Mouse (Mus musculus) heart, embryonic 13.5 days (tissue): ENCODE results near the gene Ldhal6b. TPM values are rescaled to one million over a fixed set of nuclear protein-coding genes. Genes with fewer than 3 reads are reported as not detected.
A peak's percentile ranks its signal among the peaks of the same experiment; 100 is the strongest.

ENCODE experiments used
- ATAC-seq: fragments of 200-750 bp; cut with Nextera tagmentation; 2 replicates; pipeline ENCODE4 v1.8.0; 2017; ENCODE audit warnings: moderate TSS enrichment; ENCODE audit not compliant: insufficient number of reproducible peaks, low FRiP score, low TSS enrichment; ENCODE audit errors: extremely low read depth
- H3K27ac ChIP-seq: fragments of 300-500 bp; sonication (generic); replicated peaks from 2 replicates; pipeline ENCODE4 v1.5.1; 2015; ENCODE audit warnings: moderate library complexity, mild to moderate bottlenecking, inconsistent platforms
- H3K27me3 ChIP-seq: fragments of 300-500 bp; sonication (generic); replicated peaks from 2 replicates; pipeline ENCODE4 v1.6.1; 2015; ENCODE audit warnings: mild to moderate bottlenecking, inconsistent platforms
- H3K36me3 ChIP-seq: fragments of 300-500 bp; sonication (generic); 2 replicates; pipeline ENCODE4 v1.6.1; 2015; ENCODE audit warnings: mild to moderate bottlenecking, inconsistent platforms
- H3K4me1 ChIP-seq: fragments of 300-500 bp; sonication (generic); 2 replicates; pipeline ENCODE4 v1.6.1; 2015; ENCODE audit warnings: inconsistent platforms
- H3K4me2 ChIP-seq: fragments of 300-500 bp; sonication (generic); 2 replicates; pipeline ENCODE4 v1.6.1; 2015; ENCODE audit warnings: inconsistent platforms, mild to moderate bottlenecking, moderate library complexity
- H3K4me3 ChIP-seq: fragments of 300-500 bp; sonication (generic); 2 replicates; pipeline ENCODE4 v1.5.1; 2015; ENCODE audit warnings: moderate library complexity, mild to moderate bottlenecking, inconsistent platforms
- H3K9ac ChIP-seq: fragments of 300-500 bp; sonication (generic); 2 replicates; pipeline ENCODE4 v1.6.1; 2015; ENCODE audit warnings: inconsistent platforms, mild to moderate bottlenecking, moderate library complexity
- H3K9me3 ChIP-seq: fragments of 300-500 bp; sonication (generic); 2 replicates; pipeline ENCODE4 v1.6.1; 2016; ENCODE audit warnings: inconsistent platforms
- WGBS: fragments of 180-500 bp; shearing (Covaris S2); methylation state at CpG from one replicate; pipeline ENCODE4 v1.1.7; 2015; ENCODE audit warnings: mixed read lengths; 5-methylcytosine and 5-hydroxymethylcytosine counted together
- polyA plus RNA-seq: library from polyadenylated mRNA; unstranded; fragments of >200 nt; fragmentation: Nextera tagmentation; extraction: Ambion mirVana; gene quantifications from 2 replicates; pipeline ENCODE4 v1.2.1, GENCODE M21; 2015

The Ldhal6b gene
- polyA plus RNA-seq, 1 experiment from 2014 or later = not detected

- Histone ChIP-seq H3K27me3 (peaks cover 16% of the 10 kb centered on the region), H3K9me3 (no peaks in the 10 kb centered on the region), H3K4me2 (no peak overlapping the region), H3K9ac (no peak overlapping the region), H3K4me3 (no peak overlapping the region), H3K27ac (no peak overlapping the region), H3K36me3 (peaks cover 30% of the 10 kb centered on the region), H3K4me1 (peaks cover 11% of the 10 kb centered on the region)
- ATAC-seq = no peak
- 92% methylated on average over 17 of the region's 17 CpGs for whole genome bisulfite sequencing
Observed at GRCm38 (mm10) chr17:5411205-5411604, 7.4 kb downstream of the Ldhal6b start.

- Histone ChIP-seq H3K4me3 (no peak overlapping the region), H3K4me1 (peaks cover 11% of the 10 kb centered on the region), H3K27me3 (peaks cover 23% of the 10 kb centered on the region), H3K27ac (no peak overlapping the region), H3K4me2 (no peak overlapping the region), H3K36me3 (peaks cover 28% of the 10 kb centered on the region), H3K9ac (no peak overlapping the region), H3K9me3 (no peaks in the 10 kb centered on the region)
- WGBS = 74% methylated on average over 4 of the region's 4 CpGs
- ATAC-seq = no peak
Observed at GRCm38 (mm10) chr17:5410336-5410735, 8.2 kb downstream of the Ldhal6b start.

- peak overlapping the region; percentile 16; the same call in 1 of the 2 replicates for H3K4me3 ChIP-seq
- no peak for ATAC-seq
- no peak overlapping the region for H3K9ac ChIP-seq
- no peaks in the 10 kb centered on the region for H3K9me3 ChIP-seq
- peaks cover 30% of the 10 kb centered on the region for H3K4me1 ChIP-seq
- 46% methylated on average over 6 of the region's 6 CpGs for WGBS
- H3K27ac ChIP-seq = no peak overlapping the region
- H3K36me3 ChIP-seq = peaks cover 22% of the 10 kb centered on the region
- H3K4me2 ChIP-seq = peak overlapping the region; percentile 47
- H3K27me3 ChIP-seq = peaks cover 44% of the 10 kb centered on the region
Observed at GRCm38 (mm10) chr17:5407030-5407429, 11.5 kb downstream of the Ldhal6b start.

GRCm38 (mm10) chr17:5406566-5406965 is 12.0 kb downstream of the Ldhal6b start:
- Histone ChIP-seq H3K4me2 (peak overlapping the region; percentile 47), H3K4me1 (peaks cover 33% of the 10 kb centered on the region), H3K27ac (no peak overlapping the region), H3K36me3 (peaks cover 19% of the 10 kb centered on the region), H3K27me3 (peaks cover 44% of the 10 kb centered on the region), H3K4me3 (peak overlapping the region; percentile 16; the same call in 1 of the 2 replicates), H3K9ac (no peak overlapping the region), H3K9me3 (no peaks in the 10 kb centered on the region)
- no peak for ATAC-seq
- 31% methylated on average over 10 of the region's 10 CpGs for WGBS

- H3K27me3 ChIP-seq = peaks cover 46% of the 10 kb centered on the region
- H3K36me3 ChIP-seq = no peaks in the 10 kb centered on the region
- H3K4me3 ChIP-seq = no peak overlapping the region
- H3K4me2 ChIP-seq = no peak overlapping the region
- no peak overlapping the region for H3K27ac ChIP-seq
- 85% methylated on average over 6 of the region's 6 CpGs for WGBS
- ATAC-seq = no peak
- H3K9ac ChIP-seq = no peak overlapping the region
- peaks cover 33% of the 10 kb centered on the region for H3K4me1 ChIP-seq
- no peaks in the 10 kb centered on the region for H3K9me3 ChIP-seq
Observed at GRCm38 (mm10) chr17:5403885-5404284, 14.7 kb downstream of the Ldhal6b start.

GRCm38 (mm10) chr17:5402624-5403023 is 15.9 kb downstream of the Ldhal6b start:
- Histone ChIP-seq H3K4me3 (0 out of 2 replicates have a peak overlapping the region, but pooled peaks have one; percentile 15), H3K4me1 (peaks cover 34% of the 10 kb centered on the region), H3K9me3 (no peaks in the 10 kb centered on the region), H3K27ac (no peak overlapping the region), H3K4me2 (peak overlapping the region; percentile 59), H3K9ac (0 out of 2 replicates have a peak overlapping the region, but pooled peaks have one; percentile 44), H3K27me3 (peaks cover 46% of the 10 kb centered on the region), H3K36me3 (no peaks in the 10 kb centered on the region)
- WGBS = 32% methylated on average over 8 of the region's 8 CpGs
- ATAC-seq = no peak; the same call in 1 of the 2 replicates

- Histone ChIP-seq H3K4me1 (peaks cover 33% of the 10 kb centered on the region), H3K9me3 (no peaks in the 10 kb centered on the region), H3K27ac (no peak overlapping the region), H3K4me3 (peak overlapping the region; percentile 15; the same call in 1 of the 2 replicates), H3K27me3 (peaks cover 44% of the 10 kb centered on the region), H3K9ac (0 out of 2 replicates have a peak overlapping the region, but pooled peaks have one; percentile 44), H3K4me2 (peak overlapping the region; percentile 59), H3K36me3 (no peaks in the 10 kb centered on the region)
- 5% methylated on average over 9 of the region's 9 CpGs for WGBS
- ATAC-seq = no peak
Observed at GRCm38 (mm10) chr17:5402069-5402468, 16.5 kb downstream of the Ldhal6b start.

GRCm38 (mm10) chr17:5401288-5401687 is 17.3 kb downstream of the Ldhal6b start:
- H3K4me2 ChIP-seq = no peak overlapping the region
- peaks cover 39% of the 10 kb centered on the region for H3K27me3 ChIP-seq
- no peak for ATAC-seq
- H3K9me3 ChIP-seq = no peaks in the 10 kb centered on the region
- no peak overlapping the region for H3K27ac ChIP-seq
- H3K4me1 ChIP-seq = peaks cover 28% of the 10 kb centered on the region
- WGBS = 87% methylated on average over 10 of the region's 10 CpGs
- no peak overlapping the region for H3K9ac ChIP-seq
- H3K36me3 ChIP-seq = no peaks in the 10 kb centered on the region
- H3K4me3 ChIP-seq = no peak overlapping the region

GRCm38 (mm10) chr17:5400435-5401090 is 18.0 kb downstream of the Ldhal6b start:
- Histone ChIP-seq H3K4me1 (peaks cover 28% of the 10 kb centered on the region), H3K9me3 (no peaks in the 10 kb centered on the region), H3K4me2 (no peak overlapping the region), H3K4me3 (no peak overlapping the region), H3K9ac (no peak overlapping the region), H3K27ac (no peak overlapping the region), H3K27me3 (peaks cover 34% of the 10 kb centered on the region), H3K36me3 (no peaks in the 10 kb centered on the region)
- ATAC-seq = no peak
- WGBS = 68% methylated on average over 14 of the region's 14 CpGs

GRCm38 (mm10) chr17:5397148-5398007 is 21.2 kb downstream of the Ldhal6b start:
- 27% methylated on average over 33 of the region's 33 CpGs for WGBS
- Histone ChIP-seq H3K4me3 (no peak overlapping the region), H3K9ac (peak overlapping the region; percentile 61; the same call in 1 of the 2 replicates), H3K4me2 (peak overlapping the region; percentile 54), H3K27ac (no peak overlapping the region), H3K27me3 (peaks cover 10% of the 10 kb centered on the region; the same call in 1 of the 2 replicates), H3K9me3 (no peaks in the 10 kb centered on the region), H3K36me3 (no peaks in the 10 kb centered on the region), H3K4me1 (peaks cover 13% of the 10 kb centered on the region)
- ATAC-seq = peak; percentile 66; the same call in 1 of the 2 replicates

GRCm38 (mm10) chr17:5396213-5396612 is 22.4 kb downstream of the Ldhal6b start:
- H3K4me1 ChIP-seq = peaks cover 6% of the 10 kb centered on the region
- H3K9ac ChIP-seq = no peak overlapping the region
- no peaks in the 10 kb centered on the region for H3K36me3 ChIP-seq
- no peak overlapping the region for H3K27ac ChIP-seq
- no peak overlapping the region for H3K4me3 ChIP-seq
- H3K9me3 ChIP-seq = no peaks in the 10 kb centered on the region
- WGBS = 67% methylated on average over 5 of the region's 5 CpGs
- H3K27me3 ChIP-seq = peaks cover 10% of the 10 kb centered on the region; the same call in 1 of the 2 replicates
- H3K4me2 ChIP-seq = no peak overlapping the region
- ATAC-seq = no peak
